Mouse (Mus musculus) T-cell, adult 2 months (primary cell): Measurements from ENCODE around the gene Mapkbp1.

Source experiments
- DNase-seq: peaks from one replicate; pipeline ENCODE4 v3.0.0; 2022; ENCODE audit warnings: low spot score

Mapkbp1 gene

GRCm38 (mm10) chr2:120054771-120055552, 82.5 kb downstream of the Mapkbp1 start:
- DNase-seq, result no peak

GRCm38 (mm10) chr2:120055923-120056322, 83.4 kb downstream of the Mapkbp1 start:
- no peak for DNase-seq

GRCm38 (mm10) chr2:120058818-120059217, 86.3 kb downstream of the Mapkbp1 start:
- DNase-seq, result no peak

DNA sequence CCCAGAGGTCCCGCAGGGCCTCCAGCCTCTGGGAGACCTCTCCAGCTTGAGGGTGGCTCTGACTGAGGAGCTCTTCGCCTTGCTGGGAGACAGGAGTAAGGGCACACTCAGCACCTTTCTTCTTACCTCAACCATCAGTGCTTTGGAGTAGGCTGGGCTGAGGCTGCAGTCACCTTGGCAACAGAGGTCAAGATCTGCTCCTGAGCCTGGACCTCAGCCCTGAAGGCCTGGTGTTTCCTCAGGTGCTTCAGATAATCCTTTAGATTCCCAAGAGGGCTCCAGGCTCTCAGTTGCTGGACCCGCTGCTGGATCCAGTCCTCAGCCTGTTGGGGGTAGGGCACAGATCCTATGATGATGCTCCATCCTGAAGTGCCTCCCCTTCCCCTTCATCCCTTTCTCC, 87.0 kb downstream of the Mapkbp1 start:
- no peak for DNase-seq

DNA sequence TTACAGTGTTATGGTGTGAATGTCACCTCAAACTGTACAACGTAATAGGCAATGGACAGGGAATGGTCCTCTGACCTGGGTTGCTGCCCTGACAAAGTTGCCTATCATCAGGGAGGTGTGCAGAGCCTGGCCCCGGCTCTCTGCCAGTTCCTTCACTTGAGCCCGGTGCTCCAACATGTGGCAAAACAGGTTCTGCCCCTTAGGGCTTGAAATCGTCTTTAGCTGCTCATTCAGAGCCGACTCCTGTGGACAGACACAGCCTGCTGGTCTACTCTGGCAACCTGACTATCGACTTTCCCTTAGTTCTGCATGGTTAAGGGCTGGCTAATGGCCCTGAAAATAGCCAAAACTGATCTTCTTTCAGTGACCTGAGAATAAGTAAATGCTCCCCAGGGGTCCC, 87.7 kb downstream of the Mapkbp1 start:
- no peak for DNase-seq

DNA sequence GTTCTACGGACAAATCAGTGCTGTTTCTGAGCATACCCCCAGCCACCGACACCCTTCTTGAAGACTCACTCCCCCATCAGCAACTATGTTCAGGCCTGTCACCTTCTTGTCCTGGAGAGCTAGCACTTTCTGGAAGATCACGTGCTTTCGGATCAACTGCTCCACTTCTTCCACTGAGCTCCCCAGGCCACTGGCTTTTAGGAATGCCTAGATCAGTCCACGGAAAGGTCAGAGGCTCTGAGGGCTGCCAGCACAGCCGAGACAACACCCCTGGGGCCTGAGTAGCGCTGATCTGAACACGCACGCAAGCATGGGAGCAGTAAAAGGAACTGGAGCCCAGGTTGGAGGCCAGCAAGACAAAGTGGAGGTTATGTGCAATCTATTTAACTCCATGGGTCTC, 88.2 kb downstream of the Mapkbp1 start:
- DNase-seq, result no peak

DNA sequence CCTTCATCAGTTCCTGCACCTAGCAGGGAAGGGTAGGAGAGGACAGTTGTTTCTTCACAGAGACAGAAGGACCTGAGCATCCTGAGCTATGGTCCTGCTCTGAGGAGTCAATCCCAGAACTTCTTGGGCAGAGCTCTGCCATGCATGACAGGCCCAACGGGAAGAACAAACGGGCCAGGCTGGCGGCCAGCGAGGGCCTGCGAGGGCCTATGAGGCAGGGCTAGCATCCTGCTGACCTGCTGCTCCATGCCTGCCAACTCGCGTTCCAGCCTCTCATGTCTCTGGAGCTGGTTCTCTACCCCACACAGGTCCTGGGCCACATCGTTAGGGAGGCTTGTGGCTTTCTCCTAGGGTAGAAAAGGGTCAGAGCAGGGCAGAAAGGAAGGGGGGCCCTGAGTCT, 89.7 kb downstream of the Mapkbp1 start:
- DNase-seq, result no peak

- no peak for DNase-seq
Observed at GRCm38 (mm10) chr2:120064639-120065038, 92.1 kb downstream of the Mapkbp1 start.

GRCm38 (mm10) chr2:120065243-120065642, 92.7 kb downstream of the Mapkbp1 start:
- DNase-seq, result no peak

DNA sequence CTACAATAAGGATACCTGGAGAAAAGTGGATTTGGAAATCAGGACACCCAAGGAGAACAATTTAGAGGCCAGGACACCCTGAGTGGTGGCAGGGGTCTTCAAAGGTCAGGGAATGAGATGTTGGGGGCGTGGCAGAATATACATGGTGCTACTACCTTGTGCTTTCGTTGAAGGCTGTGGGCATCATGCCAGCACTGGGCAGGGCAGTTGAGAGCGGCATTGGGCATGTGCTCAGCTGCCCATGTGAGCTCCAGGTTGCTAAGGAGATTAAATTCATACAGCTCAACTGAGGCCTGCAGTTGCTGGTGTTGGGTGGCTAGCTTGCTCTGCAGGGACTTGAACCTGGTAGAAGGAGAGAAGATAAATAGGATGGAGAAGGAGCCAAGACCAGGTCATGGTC, 93.7 kb downstream of the Mapkbp1 start:
- no peak for DNase-seq

DNA sequence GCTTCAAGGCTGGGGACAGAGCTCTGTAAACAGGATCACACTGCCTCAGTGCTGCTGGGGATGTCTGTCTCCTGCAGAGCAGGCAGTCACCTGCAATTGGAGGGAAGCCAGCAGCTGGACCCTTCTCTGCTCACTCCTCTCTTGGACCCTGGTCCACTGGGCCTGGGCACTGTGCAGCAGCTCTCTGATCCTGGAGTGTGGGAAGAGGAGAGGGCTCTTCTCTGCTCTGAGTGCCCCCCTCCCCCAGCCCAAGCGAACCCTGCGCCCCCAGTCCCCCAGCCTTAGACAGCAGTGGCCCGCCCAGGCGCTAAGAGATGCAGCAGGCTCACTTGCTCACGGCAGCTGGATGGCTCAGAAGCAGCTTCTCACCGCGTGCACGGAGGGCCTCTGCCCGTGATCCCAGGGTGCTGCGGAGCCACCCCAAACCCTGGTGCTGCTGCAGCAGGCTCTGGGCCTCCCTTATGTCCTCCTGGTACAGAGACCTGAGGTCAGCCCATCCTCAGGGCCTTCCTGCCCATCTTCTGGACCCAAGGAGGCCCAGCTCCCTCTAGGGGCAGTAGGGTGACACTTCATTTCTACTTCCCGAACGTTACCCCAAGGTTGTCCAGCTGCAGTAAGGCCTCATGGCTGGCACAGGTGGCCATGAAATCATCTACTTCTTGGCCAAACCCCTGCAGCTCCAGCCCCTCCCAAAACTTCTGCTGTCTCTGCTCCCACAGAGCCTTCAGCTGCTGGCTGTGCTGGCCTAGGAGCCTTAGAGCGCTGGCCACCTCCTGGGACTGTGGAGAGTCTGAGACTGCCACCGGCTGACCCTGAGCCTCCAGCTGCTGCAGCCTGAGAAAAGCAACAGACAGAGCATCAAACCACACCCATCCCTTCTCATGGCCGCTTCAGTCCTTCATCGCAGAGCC, 96.3 kb downstream of the Mapkbp1 start:
- no peak for DNase-seq

GRCm38 (mm10) chr2:120069466-120069990, 97.0 kb downstream of the Mapkbp1 start:
- DNase-seq, result no peak

GRCm38 (mm10) chr2:120074096-120074495, 101.6 kb downstream of the Mapkbp1 start:
- no peak for DNase-seq

DNA sequence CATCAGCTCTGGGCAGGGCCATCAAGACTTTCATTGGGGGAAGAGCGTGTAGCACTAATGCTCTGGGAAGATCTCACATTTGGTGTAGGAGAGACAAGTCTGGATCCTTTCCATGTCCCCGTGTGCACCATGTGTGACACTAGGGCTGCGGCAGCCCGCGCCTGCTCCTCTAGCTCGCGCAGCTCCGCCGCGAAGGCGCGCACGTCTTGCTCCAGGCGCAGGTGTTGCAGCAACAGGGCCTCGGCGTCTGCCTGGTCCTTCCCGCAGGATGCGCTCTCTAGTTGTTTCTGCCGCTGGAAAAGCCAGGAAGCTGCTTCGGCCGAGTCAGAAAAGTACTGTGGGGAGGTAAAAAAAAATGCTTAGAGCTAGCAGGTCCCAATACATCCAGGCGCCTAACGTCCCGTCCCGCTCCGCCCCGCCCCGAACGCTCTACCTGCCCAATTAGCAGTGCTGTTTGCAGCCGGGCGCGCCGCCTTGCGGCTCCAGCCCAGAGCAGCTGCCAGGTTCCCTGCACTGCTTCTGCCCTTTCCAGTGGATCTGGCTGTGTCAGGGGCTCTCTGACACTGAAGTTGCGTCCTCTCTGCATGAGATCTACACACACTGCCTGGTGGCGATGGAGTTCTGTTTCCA, 103.7 kb downstream of the Mapkbp1 start:
- DNase-seq, result peak; percentile 10
